Mouse (Mus musculus): ENCODE data around the gene Sertad1.

Sertad1 gene

DNA sequence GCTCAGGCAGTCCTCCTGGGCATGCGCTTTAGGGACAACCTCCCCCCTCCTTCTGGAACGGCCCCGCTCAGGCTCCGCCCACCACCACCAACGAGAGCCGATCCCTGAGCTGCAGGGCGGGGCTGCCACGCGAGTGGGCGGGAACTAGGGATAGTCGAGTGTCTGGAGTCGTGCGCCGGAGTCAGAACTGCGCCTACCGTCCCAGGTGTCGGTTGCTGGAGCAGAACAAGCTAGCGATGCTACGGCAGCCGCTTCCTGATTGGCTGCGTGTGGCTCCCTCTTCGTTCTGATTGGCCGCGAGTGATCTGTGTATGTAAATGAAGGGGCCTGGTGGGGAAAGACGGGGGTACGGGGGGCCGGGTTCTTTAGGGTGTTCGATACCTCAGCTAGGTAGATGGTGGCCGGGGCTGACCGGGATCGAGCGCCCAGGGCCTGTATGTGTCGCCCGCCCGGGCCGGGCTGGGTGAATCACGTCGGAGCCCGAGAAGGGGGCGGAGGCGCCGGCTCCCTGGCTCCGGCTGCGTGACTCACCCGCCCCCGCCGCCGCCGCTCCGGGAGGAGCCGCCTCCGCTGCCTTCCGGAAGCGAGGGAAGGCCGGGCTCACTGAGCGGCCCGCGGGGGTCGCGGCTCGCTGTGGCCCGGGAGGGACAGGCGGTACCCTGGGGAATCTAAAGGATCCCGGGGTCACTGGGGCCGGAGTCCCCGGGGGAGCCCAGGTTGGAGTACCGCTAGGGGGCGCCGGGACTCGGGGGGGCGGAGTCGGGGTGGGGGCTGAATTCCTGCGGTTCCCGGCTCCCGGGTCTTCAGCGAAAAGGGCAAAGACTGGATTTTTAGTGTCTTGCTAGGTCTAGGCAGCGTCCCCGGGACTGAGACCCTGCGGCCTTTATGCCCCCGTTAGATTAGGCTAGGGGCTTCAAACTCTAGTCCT lies at the start of gene Sertad1:
Gene Sertad1 (plus strand): TSS at position 141 of the 928 bp plus-strand sequence.
- in situ Hi-C loops (cut with MboI, MseI), result loop anchor here in 1 of 2 experiments (5.0 kb wide), 1 partner anchor 40 kb away; the partner anchor contains the start of genes Blvrb and Sptbn4

DNA sequence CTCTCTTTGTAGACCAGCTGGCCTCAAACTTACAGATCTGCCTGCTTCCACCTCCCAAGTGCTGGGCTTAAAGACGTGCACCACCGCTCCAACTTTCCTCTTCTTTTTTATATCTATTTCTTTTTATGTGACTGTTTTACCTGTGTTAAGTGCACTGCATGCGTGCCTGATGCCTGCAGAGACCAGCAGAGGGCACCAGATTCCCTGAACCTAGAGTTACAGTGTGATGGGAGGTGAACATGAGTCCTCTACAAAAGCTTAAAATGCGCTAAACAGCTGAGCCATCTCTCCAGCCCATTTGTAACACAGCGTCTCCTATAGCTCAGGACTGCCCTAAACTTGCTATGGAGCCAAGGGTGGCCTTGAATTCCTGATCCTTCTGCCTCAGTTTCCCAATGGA lies 49.2 kb upstream of the Sertad1 start:
- in situ Hi-C loops (cut with MboI, MseI), result loop anchor here (5.0 kb wide), 1 partner anchor 90 kb away; no protein-coding TSS in a partner anchor

DNA sequence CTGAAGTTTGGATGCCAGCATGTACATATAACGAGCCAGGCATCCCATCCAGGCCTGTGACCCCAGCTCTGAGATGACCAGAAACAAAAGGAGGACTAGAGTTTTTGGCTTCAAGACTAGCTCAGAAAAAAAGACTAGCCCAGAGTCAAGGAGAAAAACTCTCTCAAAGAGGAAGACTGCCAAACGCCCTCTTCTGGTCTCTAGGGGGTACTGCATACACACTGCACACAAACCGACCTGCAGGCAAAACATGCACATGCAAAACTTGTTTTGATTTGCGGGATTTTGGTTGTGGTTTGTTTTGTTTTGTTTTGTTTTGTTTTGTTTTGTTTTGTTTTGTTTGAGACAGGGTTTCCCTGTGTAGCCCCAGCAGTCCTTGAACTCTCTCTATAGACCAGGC lies 46.7 kb upstream of the Sertad1 start:
- in situ Hi-C loops (cut with MboI, MseI), result no loop called here

- in situ Hi-C loops (cut with MboI, MseI), result loop anchor here in 1 of 2 experiments (5.0 kb wide), 1 partner anchor 41 kb away; the partner anchor contains the start of gene Sertad1
These were observed 40.7 kb upstream of the Sertad1 start for GRCm38 (mm10) chr7:27446051-27446450.

DNA sequence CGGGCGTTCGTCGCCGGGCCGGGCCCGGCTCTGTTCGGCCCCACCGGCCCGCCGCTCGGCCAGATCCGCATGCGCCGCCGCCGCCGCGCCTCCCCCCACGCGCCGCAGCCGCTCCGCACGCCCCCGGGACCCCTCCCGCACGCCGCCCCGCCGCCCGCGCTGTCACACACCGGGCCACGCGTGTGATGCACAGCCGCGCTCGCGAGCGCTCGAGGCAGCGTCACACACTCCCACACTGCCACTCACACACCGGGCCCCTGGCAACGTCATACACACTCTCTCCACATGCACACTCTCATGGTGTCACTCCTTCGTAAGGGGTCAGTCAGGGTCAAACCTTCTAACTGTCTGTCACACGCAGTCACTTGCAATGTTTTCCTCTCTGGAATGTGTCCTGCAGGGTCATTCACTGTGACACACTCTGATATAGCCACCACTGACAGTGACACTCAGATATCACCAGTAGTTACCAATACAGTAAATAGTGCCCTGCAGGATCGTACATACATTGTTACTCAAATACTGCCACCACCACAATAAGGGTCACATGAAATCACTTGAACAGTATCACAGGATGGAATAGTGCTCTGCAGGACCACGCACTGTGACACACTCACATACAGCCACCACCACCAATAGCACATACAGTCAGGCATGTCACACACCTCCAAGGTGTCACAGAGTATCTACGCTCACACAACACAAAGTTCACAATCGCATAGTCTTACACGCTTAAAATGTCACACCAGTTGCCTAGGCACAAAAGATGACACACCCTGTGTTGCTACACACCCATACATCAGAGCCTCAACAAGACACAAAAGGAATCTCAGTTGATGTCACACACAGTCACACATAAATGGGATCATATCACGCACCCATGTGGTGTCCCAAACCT lies 39.9 kb upstream of the Sertad1 start:
- in situ Hi-C loops (cut with MboI, MseI), result loop anchor here in 1 of 2 experiments (5.0 kb wide), 1 partner anchor 41 kb away; the partner anchor contains the start of gene Sertad1

DNA sequence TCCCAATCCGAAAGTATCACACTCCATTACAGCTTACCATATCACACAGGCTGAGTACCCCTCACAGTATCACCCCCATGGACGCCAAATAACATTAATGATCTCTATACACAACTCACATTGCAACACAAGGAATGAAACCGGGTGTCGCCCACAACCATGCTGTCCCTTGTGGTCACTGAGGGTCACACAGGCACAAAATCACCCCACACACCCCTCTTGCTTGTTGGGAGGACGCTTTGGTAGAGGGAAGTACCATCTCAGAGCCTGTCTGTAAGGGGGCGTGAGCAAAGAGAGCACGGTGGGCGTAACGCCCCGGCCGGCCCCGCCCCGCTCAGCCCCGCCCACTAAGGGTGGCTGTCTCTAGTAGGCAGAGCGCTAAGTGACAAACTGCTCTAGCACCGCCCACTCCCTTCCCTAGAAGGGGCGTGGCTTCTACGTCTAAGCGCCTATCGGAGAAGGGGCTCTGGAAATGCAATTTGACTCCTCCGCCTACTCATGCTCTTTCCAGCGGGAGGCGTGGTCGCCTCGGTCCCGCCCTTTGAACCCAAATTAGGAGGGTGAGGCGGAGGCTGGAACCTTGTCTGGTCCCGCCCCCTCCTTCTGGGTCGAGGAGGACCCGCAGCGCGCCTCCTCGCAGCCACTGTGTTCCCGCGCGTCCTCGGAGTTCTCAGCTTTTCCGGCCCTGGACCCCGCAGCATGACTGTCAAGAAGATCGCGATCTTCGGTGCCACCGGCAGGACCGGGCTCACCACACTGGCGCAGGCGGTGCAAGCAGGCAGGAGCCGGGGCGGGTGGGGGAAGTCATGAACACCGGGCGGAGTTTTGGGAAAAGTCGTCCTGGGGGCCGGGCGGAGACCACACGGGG lies 39.1 kb upstream of the Sertad1 start, which contains the start of the genes Sptbn4 and Blvrb:
Gene Sptbn4 (minus strand): TSS at position 268 of the 868 bp plus-strand sequence.
Gene Blvrb (plus strand): TSS at position 560 of the 868 bp plus-strand sequence.
- in situ Hi-C loops (cut with MboI, MseI), result loop anchor here in 1 of 2 experiments (5.0 kb wide), 1 partner anchor 40 kb away; the partner anchor contains the start of gene Sertad1

GRCm38 (mm10) chr7:27448421-27449206 lies 38.1 kb upstream of the Sertad1 start:
- in situ Hi-C loops (cut with MboI, MseI), result loop anchor here in 1 of 2 experiments (5.0 kb wide), 1 partner anchor 39 kb away; the partner anchor contains the start of gene Sertad1

GRCm38 (mm10) chr7:27449256-27449862 lies 37.4 kb upstream of the Sertad1 start:
- in situ Hi-C loops (cut with MboI, MseI), result loop anchor here in 1 of 2 experiments (5.0 kb wide), 1 partner anchor 38 kb away; the partner anchor contains the start of gene Sertad1

GRCm38 (mm10) chr7:27451359-27451758 lies 35.4 kb upstream of the Sertad1 start:
- in situ Hi-C loops (cut with MboI, MseI), result no loop called here

DNA sequence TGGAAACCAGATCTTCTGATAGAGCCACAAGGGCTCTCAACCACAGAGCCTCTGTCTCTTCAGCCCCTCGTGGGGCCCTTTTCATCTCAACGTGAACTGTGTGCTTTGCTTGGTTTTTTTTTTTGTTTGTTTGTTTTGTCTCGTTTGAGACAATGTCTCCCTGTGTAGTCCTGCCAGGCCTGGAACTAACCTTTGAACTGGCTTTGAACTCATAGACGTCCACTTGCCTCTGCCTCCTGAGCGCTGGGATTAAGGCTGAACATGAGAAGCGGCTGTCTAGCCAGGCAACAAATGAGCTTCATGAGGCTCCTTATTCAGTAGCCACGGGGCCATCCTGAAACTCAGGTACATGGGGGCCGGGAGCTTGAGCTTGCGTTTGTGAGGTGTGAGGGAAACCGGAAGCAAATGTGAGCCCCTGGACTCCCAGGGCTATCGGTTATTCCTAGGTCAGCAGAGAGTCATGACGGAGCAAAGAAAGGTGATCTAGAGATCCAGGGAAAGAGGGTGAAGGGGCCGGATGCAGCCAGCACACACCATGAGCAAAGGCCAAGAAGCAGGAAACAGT lies 34.4 kb upstream of the Sertad1 start:
- in situ Hi-C loops (cut with MboI, MseI), result no loop called here

DNA sequence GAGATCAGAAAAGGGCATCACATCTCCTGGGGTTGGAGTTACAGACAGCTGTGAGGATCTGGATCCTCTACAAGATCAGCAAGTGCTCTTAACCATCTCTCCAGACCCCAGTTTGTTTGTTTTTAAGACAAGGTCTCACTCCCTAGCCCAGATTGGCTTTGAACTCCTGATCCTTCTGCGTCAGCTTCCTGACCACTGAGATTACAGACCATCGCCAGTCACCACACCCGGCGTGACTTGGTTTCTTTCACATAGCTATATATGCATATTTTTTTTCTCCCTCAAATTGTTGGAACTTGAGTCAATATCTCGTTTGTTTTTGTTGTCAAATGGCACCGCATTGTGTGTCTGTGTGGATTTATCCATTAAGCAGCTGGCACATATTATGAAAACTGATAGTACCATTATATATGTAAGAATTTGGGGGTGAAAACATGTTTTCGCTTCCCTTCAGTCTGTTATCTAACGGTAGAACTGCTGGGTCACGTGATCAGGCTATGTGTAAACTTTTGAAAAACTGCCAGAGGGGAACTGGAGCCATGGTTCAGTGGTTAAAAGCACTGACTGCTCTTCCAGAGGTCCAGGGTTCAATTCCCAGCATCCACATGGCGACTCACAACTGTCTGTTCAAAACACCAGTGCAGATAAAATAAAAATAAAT lies 32.1 kb upstream of the Sertad1 start:
- in situ Hi-C loops (cut with MboI, MseI), result no loop called here

GRCm38 (mm10) chr7:27455273-27455672 lies 31.4 kb upstream of the Sertad1 start:
- in situ Hi-C loops (cut with MboI, MseI), result no loop called here

DNA sequence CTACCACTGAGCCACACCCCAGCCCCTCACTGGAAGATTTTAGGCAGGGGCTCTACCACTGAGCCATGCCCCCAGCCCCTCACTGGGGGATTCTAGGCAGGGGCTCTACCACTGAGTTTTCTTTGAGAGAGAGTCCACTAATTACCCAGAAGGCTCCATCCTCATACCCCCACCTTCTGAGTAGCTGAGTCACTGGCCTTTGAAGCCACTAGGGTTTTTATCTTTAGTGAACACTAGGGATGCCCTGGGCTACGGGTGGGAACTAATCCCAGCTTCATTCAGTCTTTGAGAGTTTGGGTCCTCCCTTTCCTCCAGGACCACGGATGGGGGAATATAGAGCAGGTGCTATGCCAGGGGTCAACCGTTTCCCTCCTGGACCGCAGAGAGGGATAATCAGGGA lies 28.1 kb upstream of the Sertad1 start:
- in situ Hi-C loops (cut with MboI, MseI), result no loop called here

GRCm38 (mm10) chr7:27459640-27460039 lies 27.1 kb upstream of the Sertad1 start:
- in situ Hi-C loops (cut with MboI, MseI), result no loop called here

DNA sequence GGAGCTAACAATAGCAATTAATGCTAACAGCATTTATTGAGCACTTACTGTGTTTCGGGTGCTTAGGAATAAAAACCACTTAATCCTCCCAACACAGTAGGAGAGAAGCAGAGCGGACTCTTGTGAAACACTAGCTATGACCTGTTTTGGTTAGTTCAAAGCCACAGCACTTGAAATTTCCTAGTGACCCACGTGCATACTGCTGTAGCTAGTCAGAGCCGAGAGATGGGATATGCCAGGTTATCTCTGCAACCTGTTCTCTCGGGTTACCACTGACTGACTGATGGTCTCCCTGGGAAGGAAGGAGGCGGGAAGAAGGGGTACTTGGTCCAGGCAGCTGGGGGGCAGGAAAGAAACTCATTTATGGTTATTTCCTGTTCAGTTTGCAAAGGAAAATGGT lies 26.2 kb upstream of the Sertad1 start:
- in situ Hi-C loops (cut with MboI, MseI), result no loop called here

- in situ Hi-C loops (cut with MboI, MseI), result no loop called here
These were observed 19.1 kb upstream of the Sertad1 start for GRCm38 (mm10) chr7:27467648-27468047.

- in situ Hi-C loops (cut with MboI, MseI), result no loop called here
These were observed 15.2 kb upstream of the Sertad1 start for GRCm38 (mm10) chr7:27471390-27472120.

DNA sequence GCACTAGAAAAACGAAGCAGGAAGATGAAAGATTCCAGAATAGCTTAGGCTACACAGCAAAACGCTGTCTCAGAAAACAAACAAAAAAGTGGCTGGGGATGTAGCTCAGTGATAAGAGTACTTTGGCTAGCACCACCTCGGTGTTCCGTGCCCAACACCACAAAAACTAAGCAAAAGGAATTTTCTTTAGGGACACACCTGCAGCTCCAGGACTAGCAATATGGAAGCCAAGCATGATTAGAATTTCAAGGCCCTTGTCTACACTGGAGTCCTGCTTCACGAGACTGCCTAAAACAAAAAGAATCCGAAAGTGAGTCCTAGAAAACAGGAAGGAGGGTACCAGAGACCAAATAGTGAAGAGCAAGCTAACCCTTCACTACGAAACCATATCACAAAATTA lies 14.1 kb upstream of the Sertad1 start:
- in situ Hi-C loops (cut with MboI, MseI), result no loop called here

Data from T-helper 17 cell (primary cell).